Mouse (Mus musculus) testis, postnatal 10 days (tissue): ENCODE measurements at regions not wholly inside any gene's neighbourhood (a gene's known extent, or its start where the extent isn't known, plus 50 kb on each side); places are given as distances from the start of the nearest gene placed in this dataset.

Source experiments
- DNase-seq: peaks from one replicate; pipeline ENCODE4 v3.0.0; 2021; ENCODE audit warnings: low spot score

DNA sequence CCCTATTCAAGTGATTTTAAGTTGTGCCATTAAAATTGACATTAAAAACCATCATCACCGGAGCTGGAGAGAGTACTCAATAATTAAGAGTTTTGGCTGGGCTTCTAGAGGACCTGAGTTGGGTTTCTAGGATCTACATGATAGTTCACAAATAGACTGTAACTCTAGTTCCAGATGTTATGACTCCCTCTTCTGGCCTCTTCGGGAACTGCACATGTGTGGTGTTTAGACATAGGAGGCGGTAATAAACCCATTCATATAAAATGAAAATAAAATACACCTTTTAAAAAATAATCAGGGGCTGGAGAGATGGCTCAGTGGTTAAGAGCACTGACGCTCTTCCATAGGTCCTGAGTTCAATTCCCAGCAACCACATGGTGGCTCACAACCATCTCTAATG lies 227.1 kb upstream of the Vstm2b start:
- DNase-seq, result peak; percentile 54

DNA sequence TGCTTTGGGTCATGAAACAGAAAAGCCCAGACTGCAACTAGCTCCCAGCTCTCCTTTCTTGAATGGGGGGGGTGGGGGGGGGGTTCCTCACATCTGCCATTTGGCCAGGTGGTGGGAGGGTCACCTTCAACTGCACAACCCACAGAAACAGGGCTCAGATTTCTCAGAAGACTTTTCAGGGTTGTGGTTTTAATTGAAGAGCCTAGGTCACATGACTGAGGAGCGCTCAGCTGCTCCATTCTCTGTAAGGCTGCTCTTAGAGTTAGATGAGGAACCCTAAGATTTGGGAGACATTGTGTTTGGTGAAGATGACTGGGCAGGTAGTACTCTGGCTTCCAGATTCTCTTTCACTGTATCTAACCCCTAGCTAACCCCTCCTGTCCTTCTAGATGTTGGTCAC lies 225.8 kb upstream of the Vstm2b start:
- DNase-seq, result no peak

DNA sequence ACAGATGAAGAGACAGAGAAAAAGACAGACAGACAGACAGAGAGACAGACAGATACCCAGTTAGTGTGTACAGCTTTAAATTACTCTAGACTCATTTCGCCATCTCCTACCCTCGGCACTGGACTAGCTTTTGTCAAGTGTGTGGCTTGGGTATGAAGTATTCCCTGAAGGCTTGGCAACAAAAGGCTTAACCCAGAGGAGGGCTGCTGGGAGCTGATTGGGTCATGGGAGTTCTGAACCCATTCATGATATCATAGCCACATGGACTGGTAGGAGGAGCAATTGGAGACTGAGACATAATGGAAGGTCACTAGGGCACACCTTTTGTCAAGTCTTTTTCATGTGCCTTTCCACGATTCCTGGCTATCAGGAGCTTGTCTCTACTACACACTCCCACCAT lies 223.7 kb upstream of the Vstm2b start:
- DNase-seq, result no peak

DNA sequence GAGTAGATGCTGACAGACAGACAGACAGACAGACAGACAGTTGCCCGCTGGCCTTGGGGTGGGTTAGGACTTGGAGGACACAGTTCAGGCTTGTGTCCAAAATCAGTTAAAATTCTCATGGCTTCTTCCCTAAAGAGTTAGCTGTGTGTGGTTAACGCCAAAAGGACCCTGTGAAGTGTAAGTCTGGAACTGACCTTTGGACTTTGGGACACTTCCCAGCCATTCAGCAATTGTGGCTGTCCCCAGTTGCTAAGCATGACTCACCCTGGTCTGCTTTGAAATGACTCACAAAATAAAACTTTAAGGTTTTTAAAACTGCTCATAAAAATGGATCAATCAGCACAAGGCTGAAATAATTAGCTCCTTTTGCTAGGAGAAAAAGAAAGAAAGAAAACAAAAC lies 220.5 kb upstream of the Vstm2b start:
- no peak for DNase-seq

GRCm38 (mm10) chr7:40680567-40680966 lies 217.6 kb upstream of the Vstm2b start:
- DNase-seq, result no peak

GRCm38 (mm10) chr7:40680993-40681392 lies 217.1 kb upstream of the Vstm2b start:
- no peak for DNase-seq

GRCm38 (mm10) chr7:40683176-40683575 lies 215.0 kb upstream of the Vstm2b start:
- DNase-seq, result no peak

GRCm38 (mm10) chr7:40683641-40684040 lies 214.5 kb upstream of the Vstm2b start:
- no peak for DNase-seq

DNA sequence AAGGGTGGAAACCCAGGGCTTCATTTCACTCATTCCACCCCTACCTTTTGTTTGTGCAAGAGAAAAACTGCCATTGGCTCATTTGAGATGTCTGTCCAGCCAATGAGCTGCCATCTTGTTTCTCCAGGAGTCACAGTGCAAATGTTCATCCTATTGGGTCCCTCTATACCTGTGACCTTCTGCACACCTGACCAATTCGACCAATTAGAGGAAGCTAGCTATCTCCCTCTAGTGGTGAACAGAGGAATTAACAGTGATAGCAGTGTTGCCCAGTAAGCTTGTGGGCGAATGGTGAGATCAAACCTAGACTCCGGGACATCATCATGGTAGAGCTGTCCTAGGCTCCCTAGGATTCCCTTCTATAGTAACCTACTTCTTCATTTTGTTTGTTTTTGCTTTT lies 211.1 kb upstream of the Vstm2b start:
- no peak for DNase-seq

GRCm38 (mm10) chr7:40688546-40688945 lies 209.6 kb upstream of the Vstm2b start:
- DNase-seq, result no peak

DNA sequence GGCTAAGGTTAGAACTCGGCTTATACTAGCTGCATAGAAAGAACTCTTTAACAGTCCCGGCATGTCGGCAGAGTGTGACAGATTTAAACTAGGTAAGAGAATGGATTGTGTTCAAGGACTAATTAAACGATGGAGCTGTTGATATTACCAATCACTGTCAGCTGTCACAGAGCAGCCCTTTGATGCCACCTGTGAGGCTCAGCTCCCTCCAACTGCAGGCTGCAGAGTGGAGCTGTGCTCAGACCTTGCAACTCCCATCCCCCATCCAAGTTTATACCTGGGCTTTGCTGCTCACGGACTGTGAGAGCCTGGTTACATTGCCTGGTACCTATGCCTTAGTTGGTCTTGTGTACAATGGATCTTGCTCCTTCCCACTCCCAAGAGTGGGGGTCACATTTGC lies 204.4 kb upstream of the Vstm2b start:
- no peak for DNase-seq

GRCm38 (mm10) chr7:40697551-40697950 lies 200.6 kb upstream of the Vstm2b start:
- DNase-seq, result no peak

DNA sequence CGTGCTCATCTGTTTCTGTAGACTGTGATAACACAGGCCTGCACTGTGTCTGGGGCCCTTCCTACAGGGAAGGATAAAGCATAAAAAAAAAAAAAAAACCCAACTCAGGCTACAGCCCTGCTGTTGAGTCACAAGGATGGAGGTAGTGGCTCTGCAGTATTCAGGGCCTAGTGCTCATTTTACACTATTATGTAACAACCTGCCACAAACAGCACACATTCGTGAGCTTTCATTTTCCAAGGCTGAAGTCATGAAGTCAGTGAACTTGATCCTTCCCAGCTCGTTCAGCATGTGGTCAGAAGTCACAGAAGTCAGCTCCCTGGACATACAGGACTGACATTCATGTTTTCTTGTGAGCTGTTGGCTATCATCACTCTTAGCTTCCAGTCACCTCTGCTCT lies 199.8 kb upstream of the Vstm2b start:
- no peak for DNase-seq

DNA sequence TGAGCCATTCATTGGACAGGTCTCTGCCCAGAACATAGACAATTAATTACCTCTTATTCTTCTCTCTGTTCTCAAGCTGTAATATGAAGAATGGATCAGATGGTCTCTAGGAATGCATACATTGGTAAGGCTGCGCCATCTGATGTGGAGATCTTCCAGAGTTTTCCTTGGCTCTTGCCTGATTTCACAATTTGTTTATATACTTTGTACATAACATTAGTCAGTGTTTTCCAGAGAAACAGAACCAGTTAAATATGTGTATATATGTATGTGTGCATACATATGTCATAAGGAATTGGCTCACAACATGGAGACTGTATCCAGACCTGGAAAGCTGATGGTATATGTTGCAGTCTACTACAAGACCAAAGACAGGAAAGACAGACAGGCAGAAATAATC lies 198.5 kb upstream of the Vstm2b start:
- DNase-seq, result no peak

GRCm38 (mm10) chr7:40700656-40701055 lies 197.5 kb upstream of the Vstm2b start:
- DNase-seq, result no peak

GRCm38 (mm10) chr7:40702191-40703045 lies 195.7 kb upstream of the Vstm2b start:
- DNase-seq, result no peak

DNA sequence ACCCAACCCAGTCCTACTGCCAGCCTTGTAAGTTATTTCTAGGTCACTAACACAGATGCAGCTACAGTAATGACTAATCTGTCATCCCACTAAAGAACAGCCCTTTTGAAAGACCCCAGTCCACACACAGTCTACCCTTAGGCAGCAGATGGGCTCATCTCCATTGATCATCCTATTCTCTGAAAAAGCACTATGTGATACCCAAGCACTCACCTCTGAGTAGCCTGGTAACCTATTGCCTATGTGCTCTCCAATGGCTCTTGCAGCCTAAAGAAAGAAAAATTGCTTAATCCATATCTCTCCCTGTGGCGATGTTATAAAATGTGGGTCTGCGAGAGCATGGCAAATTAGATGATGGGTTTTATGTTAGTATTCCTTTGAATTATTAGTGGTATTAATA lies 189.9 kb upstream of the Vstm2b start:
- no peak for DNase-seq

DNA sequence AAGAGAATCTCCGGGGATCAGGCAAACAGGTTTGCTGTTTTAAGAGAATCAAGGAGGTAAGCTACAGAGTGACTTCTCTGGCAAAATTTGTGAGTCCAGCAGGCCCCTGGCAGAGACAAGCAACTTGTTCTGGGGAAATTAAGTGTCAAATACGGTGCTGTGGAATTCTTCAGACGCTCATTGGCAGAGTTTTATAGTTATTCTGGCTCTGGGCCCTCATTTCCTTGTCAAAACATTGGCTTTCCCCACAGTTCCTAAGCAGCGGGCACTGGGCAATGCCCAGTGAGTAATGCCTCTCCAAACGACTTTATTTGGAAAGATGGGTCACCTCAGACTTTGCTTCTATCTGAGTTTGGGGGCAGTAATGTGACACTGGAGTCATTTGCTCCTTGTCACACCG lies 180.1 kb upstream of the Vstm2b start:
- DNase-seq, result no peak

DNA sequence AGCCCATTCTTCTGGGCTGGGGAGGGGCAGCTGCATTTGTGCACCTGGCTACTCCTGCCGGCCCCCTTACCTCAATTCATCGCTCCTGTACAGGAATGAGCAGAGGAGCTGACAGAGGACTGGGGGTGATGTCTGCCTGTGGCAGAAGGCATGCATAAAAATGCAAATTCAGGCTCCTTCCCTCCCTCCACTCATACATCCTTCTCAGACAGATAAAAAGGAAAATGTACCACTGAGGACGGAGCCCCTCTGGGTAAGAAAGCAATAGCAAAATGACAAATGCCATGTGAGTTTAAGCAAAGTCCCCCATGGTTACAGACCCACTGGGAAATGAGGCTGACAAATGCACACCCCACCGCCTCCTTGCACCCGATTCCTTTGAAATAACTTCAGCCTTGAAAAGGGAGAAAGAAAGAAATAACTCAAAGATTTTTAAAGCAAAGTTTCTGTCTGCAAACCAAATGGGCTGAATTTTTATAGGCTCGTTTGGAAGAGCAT lies 161.1 kb upstream of the Vstm2b start:
- no peak for DNase-seq

DNA sequence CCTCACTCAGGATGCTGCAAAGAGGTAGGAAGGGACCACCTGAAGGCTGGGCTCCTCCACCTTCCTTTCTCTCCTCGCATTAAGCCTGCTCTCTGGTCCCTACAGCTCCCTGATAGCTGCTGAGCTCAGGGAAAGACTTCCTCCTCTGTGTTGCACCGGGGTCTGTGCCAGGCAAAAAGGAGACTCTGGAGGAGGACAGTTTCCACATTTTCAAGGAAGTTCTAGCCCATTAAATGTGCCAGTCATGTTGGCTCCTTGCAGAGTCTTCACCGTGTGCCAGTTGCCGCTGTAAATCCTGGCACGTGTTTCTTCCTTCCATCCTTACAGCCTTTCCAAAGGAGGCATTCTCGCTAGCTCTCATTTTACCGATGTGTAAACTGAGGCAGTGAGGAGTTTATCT lies 160.6 kb upstream of the Vstm2b start:
- DNase-seq, result no peak

GRCm38 (mm10) chr7:40738174-40738573 lies 160.0 kb upstream of the Vstm2b start:
- DNase-seq, result no peak

GRCm38 (mm10) chr7:40742553-40743151 lies 155.5 kb upstream of the Vstm2b start:
- no peak for DNase-seq

- no peak for DNase-seq
Measured at GRCm38 (mm10) chr7:40751779-40752178, 146.3 kb upstream of the Vstm2b start.

DNA sequence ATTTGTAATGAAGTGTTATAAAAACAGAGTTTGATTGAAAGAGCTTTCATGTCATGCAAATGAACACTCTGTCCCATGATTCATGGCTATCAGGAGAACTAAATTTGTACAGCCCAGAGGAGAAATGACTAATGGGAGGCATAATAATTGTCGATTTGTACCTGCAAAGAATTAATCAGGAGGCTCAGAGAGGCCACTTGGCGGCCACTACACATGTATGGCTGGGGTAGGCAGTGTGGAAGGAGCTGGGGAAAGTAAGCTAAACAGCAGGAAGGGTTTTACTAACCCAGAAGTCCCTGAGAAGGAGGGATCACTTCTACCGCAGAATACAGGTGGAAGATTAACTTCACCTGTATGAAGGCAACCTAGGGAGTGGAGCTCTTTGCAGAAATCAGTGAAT lies 145.9 kb upstream of the Vstm2b start:
- no peak for DNase-seq
